Mouse (Mus musculus): ENCODE results near the gene Acbd6.

The Acbd6 gene

DNA sequence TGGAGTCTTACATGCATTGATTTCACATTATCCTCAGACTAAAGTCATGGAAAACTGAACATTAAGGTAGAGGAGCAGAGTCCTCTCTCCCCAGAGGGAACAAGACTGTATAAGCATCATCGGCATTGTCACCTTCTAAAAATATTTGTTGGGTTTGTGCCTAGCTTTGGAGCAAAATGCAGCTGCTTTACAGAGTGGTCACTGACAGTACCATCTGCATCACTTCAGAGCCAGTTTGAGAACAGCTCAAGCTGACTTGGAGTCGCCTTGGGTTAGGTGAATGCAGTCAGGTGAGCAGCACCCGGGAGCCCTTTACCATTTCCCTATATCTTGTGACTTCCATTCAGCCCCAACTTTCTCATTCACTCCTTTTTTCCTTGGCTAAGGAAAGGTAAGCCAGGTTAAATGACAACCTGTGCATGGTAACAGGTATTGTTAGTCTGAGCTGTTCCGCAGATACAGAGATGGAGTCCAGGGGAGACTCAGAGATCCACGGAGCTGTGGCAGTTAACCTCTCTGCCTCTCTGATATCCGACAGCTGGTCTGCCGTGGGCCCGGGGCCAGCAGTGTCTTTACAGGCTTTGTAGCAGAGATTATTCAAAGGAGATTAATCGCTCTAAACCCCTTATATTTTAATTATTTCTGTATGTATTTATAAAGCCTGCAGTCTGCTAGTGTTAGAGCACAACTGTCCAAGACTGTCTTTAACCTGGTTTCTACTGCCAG, 92.4 kb downstream of the Acbd6 start:
- no peak for DNase-seq (ENCODE audit: low spot score)

- DNase-seq (ENCODE audit: low spot score): no peak
Observed at GRCm38 (mm10) chr1:155654961-155655360, 97.0 kb downstream of the Acbd6 start.

DNA sequence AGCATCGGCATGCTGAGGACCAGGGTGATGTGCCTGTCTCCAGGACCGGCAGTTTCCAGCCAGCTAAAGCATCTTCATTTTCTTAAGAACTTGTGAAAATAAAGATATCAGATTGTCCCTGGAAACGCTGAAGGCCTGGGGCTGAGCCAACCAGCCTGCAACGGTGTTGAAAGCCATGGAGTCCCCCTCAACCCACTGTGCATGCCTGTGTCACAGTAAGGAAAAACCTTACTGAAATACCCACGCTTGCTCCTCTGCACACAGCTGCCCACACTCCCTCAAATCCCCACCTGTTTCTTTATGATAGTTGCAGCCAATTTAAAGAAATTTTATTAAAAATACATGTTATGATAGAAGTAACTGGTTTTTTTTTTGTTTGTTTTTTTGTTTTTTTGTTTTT, 98.4 kb downstream of the Acbd6 start:
- no peak for DNase-seq (ENCODE audit: low spot score)

DNA sequence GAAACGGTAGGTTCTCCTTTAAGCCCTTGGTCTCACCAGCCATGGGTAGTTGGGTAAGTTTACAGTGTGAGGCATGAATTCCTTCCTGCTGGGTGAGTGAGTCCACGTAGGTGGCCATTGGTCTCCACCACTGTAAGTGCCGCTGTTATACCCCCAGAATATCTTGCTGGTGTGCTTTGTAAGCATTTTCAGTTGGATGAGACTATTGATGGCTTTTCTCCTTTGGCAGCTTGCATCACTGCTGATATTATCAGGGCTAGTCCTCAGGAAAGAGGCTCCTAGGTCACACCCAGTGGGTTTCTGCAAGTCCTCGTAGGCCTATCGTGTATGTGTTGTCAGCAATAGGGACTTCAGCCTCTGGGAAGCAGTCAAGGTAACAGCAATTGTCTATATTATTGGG, 106.1 kb downstream of the Acbd6 start:
- no peak for DNase-seq (ENCODE audit: low spot score)

GRCm38 (mm10) chr1:155675570-155675969, 117.7 kb downstream of the Acbd6 start:
- no peak for DNase-seq (ENCODE audit: low spot score)

GRCm38 (mm10) chr1:155681116-155681799, 123.3 kb downstream of the Acbd6 start:
- no peak for DNase-seq (ENCODE audit: low spot score)

DNA sequence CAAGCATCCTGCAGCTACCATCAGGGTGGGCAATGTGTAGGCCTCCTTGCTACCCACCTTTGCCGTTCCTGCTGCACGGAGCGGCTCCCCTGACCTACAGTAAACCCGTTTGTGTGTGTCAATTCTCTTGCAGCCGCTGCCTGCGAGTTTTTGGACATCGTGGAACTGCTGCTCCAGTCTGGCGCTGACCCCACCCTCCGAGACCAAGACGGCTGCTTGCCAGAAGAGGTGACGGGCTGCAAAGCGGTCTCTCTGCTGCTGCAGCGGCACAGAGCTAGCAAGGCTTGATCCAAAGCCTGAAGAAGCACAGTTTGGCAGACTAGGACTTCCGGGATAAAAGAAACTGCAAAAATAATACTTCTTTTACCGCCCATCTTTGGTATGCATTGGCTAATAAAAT, 128.9 kb downstream of the Acbd6 start:
- DNase-seq (ENCODE audit: low spot score): no peak

DNA sequence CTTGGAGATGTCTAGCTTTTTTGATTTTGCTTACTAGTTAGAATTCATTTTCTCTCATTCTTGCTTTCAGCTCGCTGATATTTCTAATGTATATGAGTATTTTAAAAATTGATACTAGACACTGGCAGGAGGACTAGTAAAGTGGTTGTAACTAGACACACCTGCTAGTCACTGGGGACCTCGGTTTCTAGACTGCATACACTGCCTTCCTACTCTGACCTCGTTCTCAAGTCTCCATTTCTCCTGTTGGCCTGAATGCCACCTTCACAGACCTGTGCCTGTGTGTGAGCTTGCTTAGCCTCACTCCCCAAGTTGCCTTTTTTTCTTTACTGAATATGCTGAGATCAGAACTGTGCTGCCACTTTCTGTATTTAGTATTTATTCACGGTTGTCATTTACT, 131.2 kb downstream of the Acbd6 start:
- no peak for DNase-seq (ENCODE audit: low spot score)

- no peak for DNase-seq (ENCODE audit: low spot score)
Observed at GRCm38 (mm10) chr1:155689558-155689957, 131.6 kb downstream of the Acbd6 start.

GRCm38 (mm10) chr1:155692230-155692629, 134.3 kb downstream of the Acbd6 start:
- DNase-seq (ENCODE audit: low spot score): no peak

- DNase-seq (ENCODE audit: low spot score): no peak
Observed at GRCm38 (mm10) chr1:155693026-155693425, 135.1 kb downstream of the Acbd6 start.

- DNase-seq (ENCODE audit: low spot score): no peak
Observed at GRCm38 (mm10) chr1:155693443-155693842, 135.5 kb downstream of the Acbd6 start.

GRCm38 (mm10) chr1:155698373-155699159, 140.6 kb downstream of the Acbd6 start:
- no peak for DNase-seq (ENCODE audit: low spot score)

- no peak for DNase-seq (ENCODE audit: low spot score)
Observed at GRCm38 (mm10) chr1:155700886-155701285, 143.0 kb downstream of the Acbd6 start.

DNA sequence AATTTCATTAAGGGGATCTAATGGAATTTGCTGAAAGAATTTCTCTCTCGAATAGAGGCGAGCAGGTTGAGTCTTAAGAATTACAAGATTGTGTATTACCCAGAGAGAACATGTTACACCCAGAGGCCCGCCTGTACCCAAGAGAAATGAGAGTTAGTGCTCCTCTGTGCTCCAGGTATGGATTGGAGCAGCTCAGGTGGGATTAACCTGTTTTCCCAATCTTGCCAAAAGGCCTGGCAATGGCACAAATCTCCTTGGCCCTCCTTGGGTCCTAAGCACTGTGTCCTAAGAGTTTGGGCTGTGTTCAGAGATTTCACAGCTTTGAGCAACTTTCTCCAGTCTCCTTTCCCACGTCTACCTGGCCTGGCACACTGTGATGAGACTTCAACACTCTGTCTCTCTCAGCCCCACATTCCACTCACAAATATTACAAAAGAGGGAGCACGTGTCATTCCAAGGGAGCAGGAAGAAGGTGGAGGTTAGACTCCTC, 145.3 kb downstream of the Acbd6 start:
- no peak for DNase-seq (ENCODE audit: low spot score)

GRCm38 (mm10) chr1:155704182-155704581, 146.3 kb downstream of the Acbd6 start:
- no peak for DNase-seq (ENCODE audit: low spot score)

DNA sequence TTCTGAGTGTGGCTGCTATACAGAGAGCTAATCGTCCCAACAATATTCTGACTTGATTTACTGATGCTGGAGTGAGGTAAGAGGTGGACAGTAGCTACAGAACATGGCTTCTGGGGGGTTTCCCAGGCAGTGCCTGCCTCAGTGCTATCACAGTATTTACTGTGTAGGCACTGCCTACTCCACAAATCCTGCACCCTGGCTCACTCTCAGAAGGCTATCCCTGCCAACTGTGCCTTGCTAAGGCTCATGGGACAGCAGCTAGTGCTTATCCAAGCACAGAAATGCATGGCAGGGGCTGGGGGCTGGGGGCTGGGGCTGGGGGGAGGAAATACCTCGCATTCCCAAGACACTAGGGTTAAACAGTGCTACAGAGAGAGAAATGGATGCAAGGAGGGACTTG, 155.4 kb downstream of the Acbd6 start:
- DNase-seq (ENCODE audit: low spot score): no peak

DNA sequence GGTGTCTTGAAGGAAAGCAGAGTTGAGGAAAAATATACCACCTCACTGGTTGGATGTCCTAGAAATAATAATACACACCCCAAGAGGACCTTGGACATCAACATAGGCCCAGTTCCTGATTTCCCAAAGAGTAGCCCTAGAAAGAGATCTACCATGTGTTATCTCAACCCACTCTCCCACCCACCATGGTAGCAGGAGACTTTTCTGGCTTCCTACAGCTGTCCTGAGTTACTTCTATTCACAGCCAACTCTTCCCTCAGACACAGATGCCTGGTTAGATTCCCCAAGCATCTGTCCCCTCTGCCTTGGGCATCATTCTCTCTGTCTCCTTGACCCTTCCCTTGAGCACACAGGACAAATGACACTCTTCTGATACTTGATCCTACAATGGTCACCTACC, 157.4 kb downstream of the Acbd6 start:
- DNase-seq (ENCODE audit: low spot score): no peak

- no peak for DNase-seq (ENCODE audit: low spot score)
Observed at GRCm38 (mm10) chr1:155717301-155717700, 159.4 kb downstream of the Acbd6 start.

- no peak for DNase-seq (ENCODE audit: low spot score)
Observed at GRCm38 (mm10) chr1:155718851-155719250, 160.9 kb downstream of the Acbd6 start.

DNA sequence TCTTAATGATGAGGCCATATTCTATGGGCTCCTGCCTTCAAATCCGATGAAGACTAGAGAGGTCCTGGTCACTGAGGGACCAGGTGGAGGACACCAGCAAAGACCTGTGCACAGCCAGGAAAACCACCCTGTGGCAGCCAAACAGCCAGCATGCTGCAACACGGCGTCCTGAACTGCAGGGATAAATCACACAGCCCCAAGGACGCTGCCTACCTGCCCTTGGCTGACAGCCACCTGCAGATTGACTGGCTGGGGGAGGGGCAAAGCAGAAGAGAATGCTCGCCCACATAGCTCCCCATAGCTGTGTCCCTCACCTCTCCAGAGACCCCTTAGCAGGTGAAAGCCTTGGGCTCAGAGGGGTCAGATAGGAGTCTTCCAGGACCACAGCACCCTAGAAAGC, 162.1 kb downstream of the Acbd6 start:
- DNase-seq (ENCODE audit: low spot score): no peak

GRCm38 (mm10) chr1:155721443-155721842, 163.5 kb downstream of the Acbd6 start:
- peak; percentile 43 for DNase-seq (ENCODE audit: low spot score)

DNA sequence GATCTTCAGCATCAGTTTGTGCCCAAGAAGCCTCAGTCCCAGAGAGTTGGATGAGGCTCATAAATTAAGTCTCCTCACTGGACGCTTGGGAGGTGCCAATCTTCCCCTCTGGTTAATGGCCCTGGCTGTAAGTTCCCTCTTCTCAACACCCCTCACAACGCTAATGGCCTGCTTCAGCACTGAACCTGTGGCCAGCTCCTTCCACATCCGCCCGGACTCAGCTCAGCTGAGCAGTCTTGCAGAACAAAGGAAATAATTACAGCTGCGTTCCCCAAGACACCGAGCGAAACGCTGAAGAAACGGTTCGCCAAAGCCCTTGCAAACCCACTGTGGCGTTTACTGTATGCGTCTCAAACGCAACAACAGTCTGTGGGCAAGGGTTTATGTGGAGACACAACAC, 164.3 kb downstream of the Acbd6 start:
- no peak for DNase-seq (ENCODE audit: low spot score)

Data from c-Kit-positive CD71-positive TER-119-positive erythroid progenitor cells, embryonic 14.5 days (primary cell).